In genomic region chr19:53154156-53154555, GRCm38 (mm10) we compare ENCODE assay signal across 26 mouse cellular contexts. TPM values are rescaled to one million over a fixed set of nuclear protein-coding genes. Genes with fewer than 3 reads are reported as not detected.
DNase-seq lines count a peak whose midpoint lies in the region; ATAC-seq and TF ChIP-seq lines count a peak whose summit lies in the region.
"Had no signal": no experiment of that assay in that cellular context is flagged by ENCODE, and none has a peak within 500 bp of the region (broad histone marks: within the 10 kb centered on the region; RNA-seq: fewer than 3 reads in every experiment).

No protein-coding gene starts in this region.

- 55% methylated on average over 3 of the region's 3 CpGs for WGBS in heart, embryonic 12.5 days
- WGBS in heart, embryonic 15.5 days, result 49% methylated on average over 3 of the region's 3 CpGs
- 59% methylated on average over 3 of the region's 3 CpGs for WGBS in heart, embryonic 10.5 days

- no peaks in the 10 kb centered on the region for H3K9me3 ChIP-seq in heart, embryonic 12.5 days (replicated peaks)
- no peaks in the 10 kb centered on the region for H3K9me3 ChIP-seq in heart, embryonic 15.5 days (replicated peaks)
- H3K9me3 ChIP-seq in heart, embryonic 10.5 days, result no peaks in the 10 kb centered on the region
- H3K9me3 ChIP-seq in megakaryocyte, embryonic 14.5 days, result no peaks in the 10 kb centered on the region
- H3K9me3 ChIP-seq: embryonic facial prominence, embryonic 12.5 days; embryonic facial prominence, embryonic 15.5 days; G1E; hindbrain, embryonic 12.5 days; hindbrain, embryonic 15.5 days had no signal

- peak overlapping the region; percentile 54 for H3K4me2 ChIP-seq in heart, embryonic 12.5 days
- H3K4me2 ChIP-seq in heart, embryonic 15.5 days, result peak overlapping the region; percentile 39
- H3K4me2 ChIP-seq: embryonic facial prominence, embryonic 12.5 days; embryonic facial prominence, embryonic 15.5 days; hindbrain, embryonic 12.5 days; hindbrain, embryonic 15.5 days had no signal

- H3K4me1 ChIP-seq in heart, embryonic 12.5 days (replicated peaks), result peaks cover 65% of the 10 kb centered on the region
- peaks cover 68% of the 10 kb centered on the region for H3K4me1 ChIP-seq in heart, embryonic 15.5 days (replicated peaks)
- H3K4me1 ChIP-seq in heart, embryonic 10.5 days, result peaks cover 69% of the 10 kb centered on the region
- peaks cover 48% of the 10 kb centered on the region for H3K4me1 ChIP-seq in megakaryocyte, embryonic 14.5 days
- H3K4me1 ChIP-seq: hindbrain, embryonic 15.5 days had no signal

- no peaks in the 10 kb centered on the region for H3K27me3 ChIP-seq in heart, embryonic 12.5 days (replicated peaks)
- H3K27me3 ChIP-seq in heart, embryonic 15.5 days, result no peaks in the 10 kb centered on the region
- no peaks in the 10 kb centered on the region for H3K27me3 ChIP-seq in heart, embryonic 10.5 days (ENCODE audit: insufficient read depth, poor library complexity, severe bottlenecking)
- H3K27me3 ChIP-seq in megakaryocyte, embryonic 14.5 days (replicated peaks), result no peaks in the 10 kb centered on the region
- H3K27me3 ChIP-seq: CH12.LX; embryonic facial prominence, embryonic 12.5 days; embryonic facial prominence, embryonic 15.5 days; hindbrain, embryonic 12.5 days; hindbrain, embryonic 15.5 days; Patski had no signal

- no peak for DNase-seq in gastrocnemius, adult 2 months
- DNase-seq in gastrocnemius, postnatal 36 days, result no peak
- DNase-seq in heart, postnatal 36 days, result no peak
- no peak for DNase-seq in heart, embryonic 10.5 days (ENCODE audit: low spot score)
- DNase-seq: adrenal gland, postnatal 10 days; adrenal gland, postnatal 36 days; B cell, adult 2 months; cerebellum, adult 18-20 months; cerebellum, adult 9-10 months; cerebellum, postnatal 14 days; forebrain, postnatal 0 days; gastrocnemius, postnatal 25 days; kidney, adult 2 months had no signal

- no peak for ATAC-seq in heart, embryonic 12.5 days (ENCODE audit: insufficient number of reproducible peaks, low FRiP score)
- no peak for ATAC-seq in heart, embryonic 15.5 days (replicated peaks; ENCODE audit: insufficient number of reproducible peaks, insufficient read depth, low FRiP score, low read depth)
- no peak for ATAC-seq in megakaryocyte, adult 5-6 weeks (ENCODE audit: poor library complexity, severe bottlenecking)
- ATAC-seq: forebrain, embryonic 14.5 days; forebrain, postnatal 0 days; intestine, postnatal 0 days; Patski had no signal

- H3K27ac ChIP-seq in gastrocnemius, adult 2 months, result peak overlapping the region; percentile 16; the same call in 1 of the 2 replicates
- peak overlapping the region; percentile 83 for H3K27ac ChIP-seq in heart, embryonic 12.5 days (ENCODE audit: poor library complexity, severe bottlenecking)
- H3K27ac ChIP-seq in heart, embryonic 15.5 days, result peak overlapping the region; percentile 60
- H3K27ac ChIP-seq in heart, embryonic 10.5 days, result no peak overlapping the region; the same call in 1 of the 2 replicates
- H3K27ac ChIP-seq: embryonic facial prominence, embryonic 12.5 days; embryonic facial prominence, embryonic 15.5 days; hindbrain, embryonic 12.5 days; hindbrain, embryonic 15.5 days had no signal

- H3K36me3 ChIP-seq in heart, embryonic 12.5 days, result peaks cover 4% of the 10 kb centered on the region; the same call in 1 of the 2 replicates
- no peaks in the 10 kb centered on the region for H3K36me3 ChIP-seq in heart, embryonic 15.5 days
- peaks cover 6% of the 10 kb centered on the region; the same call in 1 of the 2 replicates for H3K36me3 ChIP-seq in heart, embryonic 10.5 days
- H3K36me3 ChIP-seq in megakaryocyte, embryonic 14.5 days (replicated peaks; ENCODE audit: low read length), result no peaks in the 10 kb centered on the region
- H3K36me3 ChIP-seq: embryonic facial prominence, embryonic 12.5 days; embryonic facial prominence, embryonic 15.5 days; hindbrain, embryonic 12.5 days; hindbrain, embryonic 15.5 days had no signal

- H3K4me3 ChIP-seq in gastrocnemius, adult 2 months, result no peak overlapping the region
- no peak overlapping the region for H3K4me3 ChIP-seq in heart, embryonic 12.5 days
- no peak overlapping the region for H3K4me3 ChIP-seq in heart, embryonic 15.5 days
- H3K4me3 ChIP-seq in heart, embryonic 10.5 days, result no peak overlapping the region
- H3K4me3 ChIP-seq in megakaryocyte, embryonic 14.5 days (replicated peaks), result peak overlapping the region; percentile 43
- H3K4me3 ChIP-seq: embryonic facial prominence, embryonic 12.5 days; embryonic facial prominence, embryonic 15.5 days; hindbrain, embryonic 12.5 days; hindbrain, embryonic 15.5 days had no signal

- intact Hi-C loops in gastrocnemius, adult 2 months (cut with DNase I), result no loop called here
- intact Hi-C loops in gastrocnemius, postnatal 36 days (cut with DNase I), result no loop called here
- intact Hi-C loops in heart, postnatal 36 days (cut with DNase I), result no loop called here

- no peak for TF ChIP-seq CTCF in gastrocnemius, adult 2 months (IDR thresholded peaks at IDR 0.05)

- no peak overlapping the region for H3K9ac ChIP-seq in heart, embryonic 12.5 days
- H3K9ac ChIP-seq in heart, embryonic 15.5 days, result no peak overlapping the region
- H3K9ac ChIP-seq: embryonic facial prominence, embryonic 12.5 days; embryonic facial prominence, embryonic 15.5 days; forebrain, postnatal 0 days; hindbrain, embryonic 12.5 days; hindbrain, embryonic 15.5 days had no signal

RNA-seq across cellular contexts. Expression of gene Add3, which starts 13.9 kb away (rescaled TPM):
- 10 to 100 TPM; 17.0 to 29.5 TPM for total RNA-seq in gastrocnemius, adult 2 months (2021)
- 10 to 100 TPM; 20.0 to 20.7 TPM for total RNA-seq in gastrocnemius, postnatal 36 days (2021)
- polyA plus RNA-seq in heart, embryonic 12.5 days (2016; fragmentation: Nextera tagmentation; extraction: Ambion mirVana), result 154 and 157 TPM in 2 replicates
- 10 to 100 TPM; 45.2 to 48.6 TPM for total RNA-seq in heart, postnatal 36 days (2021)
- polyA plus RNA-seq in heart, embryonic 15.5 days (2015; fragmentation: Nextera tagmentation; extraction: Ambion mirVana), result 112 and 118 TPM in 2 replicates
- polyA plus RNA-seq in heart, embryonic 10.5 days (2016; fragmentation: Nextera tagmentation; extraction: Ambion mirVana), result 128 and 173 TPM in 2 replicates
- polyA plus RNA-seq in megakaryocyte, embryonic 14.5 days (2012; ENCODE audit: insufficient read depth, low replicate concordance), result 1.3 and 6.1 TPM in 2 replicates
- total RNA-seq in megakaryocyte, adult 5-6 weeks (2015), result 235 and 240 TPM in 2 replicates
- total RNA-seq in megakaryocyte, adult 5-6 weeks (2017), result 317 and 336 TPM in 2 replicates

Comparison
In these comparisons a context has a peak if more than half of its experiments do, and no peak if none do; other contexts are left out.
1. RNA of gene Add3, which starts 13.9 kb away (total RNA-seq): 235 to 336 TPM in megakaryocyte, adult 5-6 weeks; 45.2 to 48.6 TPM in heart, postnatal 36 days, 17.0 to 29.5 TPM in gastrocnemius, adult 2 months and 20.0 to 20.7 TPM in gastrocnemius, postnatal 36 days; every median in the first group is over 4 times any median in the second.